Mouse (Mus musculus) CH12.LX (cell line): ENCODE measurements around the gene Hoxa9. TPM values are rescaled to one million over a fixed set of nuclear protein-coding genes. Genes with fewer than 3 reads are reported as not detected.

Source experiments
- DNase-seq: peaks from one replicate; pipeline ENCODE4 v3.0.0-alpha.2; 2013; ENCODE audit errors: extremely low read depth
- H3K27ac ChIP-seq: 2 replicates; pipeline ENCODE4 v1.5.1; 2012; ENCODE audit warnings: low read depth, mild to moderate bottlenecking, control low read depth, moderate library complexity; ENCODE audit not compliant: insufficient read depth
- H3K27me3 ChIP-seq: replicated peaks from 2 replicates; pipeline ENCODE3; 2012; ENCODE audit warnings: inconsistent platforms
- H3K36me3 ChIP-seq, 2 experiments: replicated peaks in 1 of 2; 2 replicates each; pipeline versions ENCODE3 to v1.6.1; 2012; ENCODE audit warnings: inconsistent platforms in 1 of 2, low read length in 1 of 2, mild to moderate bottlenecking in 1 of 2, mixed read lengths in 1 of 2, moderate library complexity in 1 of 2; ENCODE audit not compliant: control insufficient read depth in 1 of 2, insufficient read depth in 1 of 2
- H3K4me1 ChIP-seq, 2 experiments: 2 replicates each; pipeline ENCODE4 v1.6.1; 2012; ENCODE audit warnings: inconsistent platforms in 1 of 2, moderate library complexity in 1 of 2; ENCODE audit not compliant: insufficient read depth in 2 of 2, control insufficient read depth in 1 of 2
- H3K4me2 ChIP-seq: 2 replicates; pipeline ENCODE4 v1.6.1; 2012; ENCODE audit warnings: low read depth, mild to moderate bottlenecking, control low read depth; ENCODE audit not compliant: poor library complexity, insufficient read depth, severe bottlenecking
- H3K4me3 ChIP-seq, 3 experiments: fragments of 150-350 bp in 1 of 3; sonication (generic) in 1 of 3; replicated peaks in 1 of 3; 2 replicates each; pipeline versions ENCODE3 to v1.5.1; 2011 to 2012; ENCODE audit warnings: low read depth in 2 of 3, low read length in 2 of 3, mild to moderate bottlenecking in 2 of 3, moderate library complexity in 2 of 3, control low read depth in 1 of 3, improper control_type of control experiment in 1 of 3, inconsistent platforms in 1 of 3, mixed read lengths in 1 of 3; ENCODE audit not compliant: poor library complexity in 1 of 3
- H3K79me2 ChIP-seq: replicated peaks from 2 replicates; pipeline ENCODE4 v1.6.1; 2012; ENCODE audit warnings: mild to moderate bottlenecking, moderate library complexity; ENCODE audit not compliant: control insufficient read depth, poor library complexity, insufficient read depth, severe bottlenecking; ENCODE audit errors: extremely low read depth
- H3K9ac ChIP-seq: 2 replicates; pipeline ENCODE4 v1.6.1; 2012; ENCODE audit warnings: low read depth, mild to moderate bottlenecking, control low read depth, moderate library complexity; ENCODE audit not compliant: insufficient read depth
- H3K9me3 ChIP-seq: replicated peaks from 2 replicates; pipeline ENCODE3; 2012; ENCODE audit warnings: low read length, inconsistent platforms, mixed read lengths
- BHLHE40 ChIP-seq: IDR thresholded peaks from 2 replicates; pipeline ENCODE4 v1.6.1; 2011; ENCODE audit warnings: mild to moderate bottlenecking, low read depth, low read length, improper control_type of control experiment
- CHD1 ChIP-seq: IDR thresholded peaks from 2 replicates; pipeline ENCODE4 v1.6.1; 2012; ENCODE audit warnings: low read depth, low read length, improper control_type of control experiment, inconsistent platforms
- CHD2 ChIP-seq: IDR thresholded peaks from 2 replicates; pipeline ENCODE4 v1.6.1; 2011; ENCODE audit warnings: low read length, improper control_type of control experiment
- CTCF ChIP-seq, 2 experiments: IDR thresholded peaks in 1 of 2; conservative IDR thresholded peaks in 1 of 2; 2 replicates each; pipeline ENCODE4 v1.5.1; 2011 to 2012; ENCODE audit warnings: low read depth in 2 of 2, low read length in 2 of 2, improper control_type of control experiment in 1 of 2, inconsistent platforms in 1 of 2, mild to moderate bottlenecking in 1 of 2, moderate library complexity in 1 of 2
- E2F4 ChIP-seq: IDR thresholded peaks from 2 replicates; pipeline ENCODE4 v1.6.1; 2011; ENCODE audit warnings: low read depth, low read length, improper control_type of control experiment; ENCODE audit not compliant: insufficient replicate concordance
- ELF1 ChIP-seq: IDR thresholded peaks from 2 replicates; pipeline ENCODE4 v1.6.1; 2014; ENCODE audit warnings: low read depth, mild to moderate bottlenecking, inconsistent platforms, low read length, improper control_type of control experiment
- HCFC1 ChIP-seq: IDR thresholded peaks from 2 replicates; pipeline ENCODE4 v1.6.1; 2012; ENCODE audit warnings: low read depth, mild to moderate bottlenecking, inconsistent platforms, low read length, improper control_type of control experiment
- IRF4 ChIP-seq: IDR thresholded peaks from 2 replicates; pipeline ENCODE4 v1.6.1; 2014; ENCODE audit warnings: low read depth, mild to moderate bottlenecking, inconsistent platforms, low read length, improper control_type of control experiment
- JUN ChIP-seq: IDR thresholded peaks from 2 replicates; pipeline ENCODE4 v1.6.1; 2011; ENCODE audit warnings: low read depth, mild to moderate bottlenecking, low read length, improper control_type of control experiment, moderate library complexity; ENCODE audit not compliant: insufficient read depth
- MAFK ChIP-seq: IDR thresholded peaks from 2 replicates; pipeline ENCODE4 v1.6.1; 2011; ENCODE audit warnings: low read length, improper control_type of control experiment; ENCODE audit not compliant: insufficient replicate concordance
- MAX ChIP-seq: IDR thresholded peaks from 2 replicates; pipeline ENCODE4 v1.6.1; 2011; ENCODE audit warnings: low read length, improper control_type of control experiment
- MEF2A ChIP-seq: IDR thresholded peaks from 2 replicates; pipeline ENCODE4 v1.6.1; 2014; ENCODE audit warnings: low read depth, mild to moderate bottlenecking, inconsistent platforms, low read length, improper control_type of control experiment, borderline replicate concordance
- MXI1 ChIP-seq: IDR thresholded peaks from 2 replicates; pipeline ENCODE4 v1.6.1; 2011; ENCODE audit warnings: mild to moderate bottlenecking, low read depth, low read length, improper control_type of control experiment
- NELFE ChIP-seq: IDR thresholded peaks from 2 replicates; pipeline ENCODE4 v1.6.1; 2011; ENCODE audit warnings: low read depth, low read length, improper control_type of control experiment
- NRF1 ChIP-seq: IDR thresholded peaks from 2 replicates; pipeline ENCODE4 v1.6.1; 2014; ENCODE audit warnings: low read depth, mild to moderate bottlenecking, inconsistent platforms, low read length, improper control_type of control experiment, moderate library complexity
- PAX5 ChIP-seq: IDR thresholded peaks from 2 replicates; pipeline ENCODE4 v1.6.1; 2012; ENCODE audit warnings: low read length, inconsistent platforms, mixed read lengths
- RAD21 ChIP-seq: IDR thresholded peaks from 2 replicates; pipeline ENCODE4 v1.6.1; 2011; ENCODE audit warnings: low read depth, mild to moderate bottlenecking, low read length, improper control_type of control experiment, moderate library complexity
- RCOR1 ChIP-seq: conservative IDR thresholded peaks from 2 replicates; pipeline ENCODE4 v1.6.1; 2012; ENCODE audit warnings: low read depth, mild to moderate bottlenecking, inconsistent platforms, low read length, improper control_type of control experiment
- SMC3 ChIP-seq: IDR thresholded peaks from 2 replicates; pipeline ENCODE4 v1.6.1; 2011; ENCODE audit warnings: low read depth, low read length, improper control_type of control experiment
- UBTF ChIP-seq: IDR thresholded peaks from 2 replicates; pipeline ENCODE4 v1.6.1; 2012; ENCODE audit warnings: low read depth, mild to moderate bottlenecking, inconsistent platforms, low read length, improper control_type of control experiment, moderate library complexity
- USF1 ChIP-seq: IDR thresholded peaks from 2 replicates; pipeline ENCODE4 v1.6.1; 2014; ENCODE audit warnings: low read depth, mild to moderate bottlenecking, inconsistent platforms, low read length, improper control_type of control experiment
- ZKSCAN1 ChIP-seq: IDR thresholded peaks from 2 replicates; pipeline ENCODE4 v1.6.1; 2012; ENCODE audit warnings: low read depth, inconsistent platforms, low read length, improper control_type of control experiment, borderline replicate concordance
- ZMIZ1 ChIP-seq: IDR thresholded peaks from 2 replicates; pipeline ENCODE4 v1.6.1; 2012; ENCODE audit warnings: low read depth, mild to moderate bottlenecking, inconsistent platforms, low read length, improper control_type of control experiment
- dilution Hi-C: fragments of 300-500 bp; cut with MboI; formaldehyde crosslinking; loops from 2 replicates; pipeline ENCODE4 v1.14.3; 2020; ENCODE audit warnings: low sequenced_read_pairs; ENCODE audit not compliant: extremely low pct_unique_long_range_greater_than_20kb, extremely low pct_ligation_motif_present
- in situ Hi-C: fragments of 300-500 bp; cut with MboI; formaldehyde crosslinking; loops from 3 replicates; pipeline ENCODE4 v1.14.3; 2019; ENCODE audit warnings: low sequenced_read_pairs, low pct_ligation_motif_present, low pct_unique_long_range_greater_than_20kb, mixed read lengths
- polyA plus RNA-seq: library from polyadenylated mRNA; unstranded; fragments of >175 nt; gene quantifications from 2 replicates; pipeline ENCODE4 v1.2.1, GENCODE M21; 2012; ENCODE audit warnings: low read depth; ENCODE audit not compliant: insufficient read length
- total RNA-seq, 2 experiments: library from RNA; depleted of rRNA; stranded (reverse); fragments of 300-350 nt in 1 of 2; fragments of >200 nt in 1 of 2; gene quantifications; 2 replicates each; pipeline ENCODE4 v1.2.3; 2012 to 2014

Gene Hoxa9
- total and polyA plus RNA-seq, 3 experiments = 0.30 to 0.47 (median 0.30) TPM

GRCm38 (mm10) chr6:52185834-52186233, 45.1 kb downstream of the Hoxa9 start:
- no peaks in the 10 kb centered on the region for H3K9me3 ChIP-seq
- H3K79me2 ChIP-seq = no peaks in the 10 kb centered on the region
- H3K27ac ChIP-seq = no peak overlapping the region
- dilution Hi-C loops = no loop called here
- no peaks in the 10 kb centered on the region for H3K4me1 ChIP-seq
- DNase-seq = no peak
- no peak overlapping the region for H3K9ac ChIP-seq
- H3K36me3 ChIP-seq = peaks cover 0 to 2% of the 10 kb centered on the region in 2 experiments
- H3K4me3 ChIP-seq = no peak overlapping the region
- H3K4me2 ChIP-seq = no peak overlapping the region
- TF ChIP-seq NELFE (no peak), ZKSCAN1 (no peak), RAD21 (no peak), MEF2A (no peak), PAX5 (no peak), E2F4 (no peak), CHD2 (no peak), BHLHE40 (no peak)
- no peaks in the 10 kb centered on the region for H3K27me3 ChIP-seq
- in situ Hi-C loops = no loop called here

- no peak for DNase-seq
- in situ Hi-C loops = no loop called here
- Histone ChIP-seq H3K4me3 (no peak overlapping the region), H3K27me3 (no peaks in the 10 kb centered on the region), H3K79me2 (no peaks in the 10 kb centered on the region), H3K4me1 (no peaks in the 10 kb centered on the region), H3K4me2 (no peak overlapping the region), H3K36me3 (peaks cover 0 to 2% of the 10 kb centered on the region in 2 experiments), H3K9ac (no peak overlapping the region), H3K9me3 (no peaks in the 10 kb centered on the region), H3K27ac (no peak overlapping the region)
- dilution Hi-C loops = no loop called here
- TF ChIP-seq CHD1 (no peak), MAX (no peak), NRF1 (no peak), RCOR1 (no peak), SMC3 (no peak), MXI1 (no peak), MAFK (no peak), UBTF (no peak), USF1 (no peak), CTCF (conservative IDR thresholded peaks at IDR 0.05 in 1 of 2, IDR thresholded peaks at IDR 0.05 in 1 of 2; ENCODE audit: low read depth in 2 of 2, low read length in 2 of 2) (no peak), IRF4 (no peak), JUN (no peak), ELF1 (no peak), ZMIZ1 (no peak), ZKSCAN1 (no peak), HCFC1 (no peak)
These were observed 45.7 kb downstream of the Hoxa9 start for GRCm38 (mm10) chr6:52185222-52185621.
